Mouse (Mus musculus): ENCODE data around the gene Ctnnd1. TPM values are rescaled to one million over a fixed set of nuclear protein-coding genes. Genes with fewer than 3 reads are reported as not detected.
"Not testable (repeated sequence)": the region's sequence is repeated elsewhere in the genome, so short reads cannot be mapped to it uniquely, and the experiment has no call there.

Ctnnd1 gene
- polyA plus RNA-seq (2015; fragmentation: Nextera tagmentation; extraction: Ambion mirVana), result 10.8 and 16.7 TPM in 2 replicates

DNA sequence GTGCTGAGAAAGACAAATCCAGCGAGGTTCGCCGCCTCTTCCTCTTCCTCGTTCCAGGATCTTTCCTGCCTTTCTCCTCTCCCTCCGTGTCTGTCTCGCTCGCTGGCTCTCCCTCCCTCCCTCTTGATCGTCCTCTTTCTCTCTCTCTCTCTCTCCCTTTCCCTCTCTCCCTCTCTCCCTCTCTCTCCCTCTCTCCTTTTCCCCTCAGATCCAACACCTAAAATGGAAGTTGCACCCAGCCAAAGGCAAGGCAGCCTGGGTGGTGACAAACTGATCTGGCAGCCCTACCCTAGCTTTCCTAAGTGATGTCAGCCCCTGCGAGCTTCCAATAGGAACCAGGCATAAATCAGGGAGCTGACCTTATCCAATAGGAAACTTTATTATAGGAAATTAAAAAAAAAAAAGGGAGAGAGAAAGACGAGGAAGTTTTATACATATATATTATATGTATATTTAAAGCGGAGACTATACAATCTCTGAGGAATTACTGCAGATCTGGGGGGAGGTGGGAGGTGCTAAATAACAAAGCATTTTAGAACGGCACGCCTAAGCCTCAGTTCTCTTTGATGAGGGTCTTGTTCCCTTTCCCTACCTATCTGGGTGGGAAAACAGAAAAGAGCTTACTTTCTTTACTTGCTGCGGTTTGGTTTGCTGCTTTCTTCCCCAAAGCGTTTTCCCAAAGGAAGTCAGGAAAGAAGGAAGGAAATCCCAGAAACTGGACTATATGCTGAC, at the start of gene Ctnnd1:
TSS of gene Ctnnd1 (minus strand) at position 302 of the 732 bp plus-strand sequence.
- Histone ChIP-seq H3K9me3 (replicated peaks) (no peaks in the 10 kb centered on the region), H3K27me3 (no peaks in the 10 kb centered on the region), H3K4me3 (replicated peaks) (peak within 1 kb of the TSS; percentile 71), H3K4me1 (replicated peaks) (peaks cover 37% of the 10 kb centered on the region), H3K36me3 (no peaks in the 10 kb centered on the region), H3K4me2 (peak within 1 kb of the TSS; percentile 76), H3K27ac (peak within 1 kb of the TSS; percentile 85), H3K9ac (peak within 1 kb of the TSS; percentile 85)
- WGBS (ENCODE audit: insufficient replicate concordance), result 1% methylated on average over 15 of the region's 15 CpGs
- peak; percentile 70 for DNase-seq
- peak; percentile 88 for ATAC-seq (ENCODE audit: low read depth)

DNA sequence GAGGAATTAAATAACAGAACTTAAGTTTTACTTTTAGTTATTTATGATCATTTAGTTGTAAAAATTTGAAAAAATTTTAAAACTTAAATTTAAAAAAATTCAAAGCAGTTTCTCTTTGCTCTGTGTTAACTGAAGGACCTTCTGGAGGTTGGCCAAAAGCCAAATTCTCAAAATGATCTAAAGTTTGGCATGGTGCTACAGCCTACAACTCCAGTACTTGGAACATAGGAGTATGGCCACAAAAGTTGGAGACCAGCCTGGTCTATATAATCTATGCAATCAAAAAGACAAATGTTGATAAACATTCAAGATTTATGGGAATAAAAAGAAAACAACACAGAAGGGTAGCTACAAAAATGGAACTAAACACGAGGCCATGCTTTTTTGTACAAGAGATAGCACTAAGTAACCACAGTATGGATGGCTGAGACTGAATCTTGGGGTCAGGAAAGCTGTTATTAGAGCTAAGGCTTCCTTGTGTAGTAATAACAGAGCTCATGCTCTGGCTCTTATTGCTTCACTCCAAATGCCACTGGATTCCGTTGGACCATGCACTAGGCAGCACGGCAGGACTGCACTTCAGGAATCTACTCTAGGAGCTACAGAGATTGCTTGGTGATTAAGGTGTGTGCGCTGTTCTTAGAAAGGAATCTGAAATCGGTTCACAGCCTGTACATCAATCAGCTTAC, 44.6 kb upstream of the Ctnnd1 start:
- Histone ChIP-seq H3K9ac (no peak overlapping the region), H3K4me3 (replicated peaks) (no peak overlapping the region), H3K4me1 (replicated peaks) (no peaks in the 10 kb centered on the region), H3K27ac (no peak overlapping the region), H3K36me3 (peaks cover 84% of the 10 kb centered on the region), H3K4me2 (no peak overlapping the region), H3K9me3 (replicated peaks) (no peaks in the 10 kb centered on the region), H3K27me3 (no peaks in the 10 kb centered on the region)
- ATAC-seq (ENCODE audit: low read depth) (no peak), DNase-seq (no peak)
- 86% methylated on average over 5 of the region's 5 CpGs for WGBS (ENCODE audit: insufficient replicate concordance)

DNA sequence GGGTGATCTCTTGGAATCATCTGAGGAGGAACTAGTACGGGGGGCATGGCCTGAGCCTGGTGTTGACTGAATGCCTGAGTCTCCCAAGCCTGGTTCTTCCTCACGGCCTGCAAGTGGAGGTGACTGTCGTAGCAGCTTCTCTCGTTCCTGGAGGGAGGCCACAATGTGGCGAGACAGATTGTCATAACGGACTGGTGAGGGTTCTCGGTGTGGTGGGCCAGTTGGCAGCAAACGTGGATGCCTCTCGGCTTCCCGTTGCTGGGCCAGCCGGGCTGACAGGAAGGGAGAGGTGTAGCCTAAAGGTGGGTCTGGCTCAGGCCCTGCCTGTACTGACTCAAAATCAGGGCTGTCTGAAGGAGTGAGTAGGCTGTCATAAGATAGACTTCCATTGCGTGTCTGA, 39.5 kb upstream of the Ctnnd1 start:
- H3K4me1 ChIP-seq (replicated peaks), result peaks cover 13% of the 10 kb centered on the region
- no peaks in the 10 kb centered on the region for H3K9me3 ChIP-seq (replicated peaks)
- H3K4me3 ChIP-seq (replicated peaks), result no peak overlapping the region
- H3K27ac ChIP-seq, result no peak overlapping the region
- DNase-seq, result no peak
- ATAC-seq (ENCODE audit: low read depth), result no peak
- no peak overlapping the region for H3K4me2 ChIP-seq
- no peak overlapping the region for H3K9ac ChIP-seq
- peaks cover 94% of the 10 kb centered on the region for H3K36me3 ChIP-seq
- H3K27me3 ChIP-seq, result no peaks in the 10 kb centered on the region
- 86% methylated on average over 12 of the region's 12 CpGs for WGBS (ENCODE audit: insufficient replicate concordance)

DNA sequence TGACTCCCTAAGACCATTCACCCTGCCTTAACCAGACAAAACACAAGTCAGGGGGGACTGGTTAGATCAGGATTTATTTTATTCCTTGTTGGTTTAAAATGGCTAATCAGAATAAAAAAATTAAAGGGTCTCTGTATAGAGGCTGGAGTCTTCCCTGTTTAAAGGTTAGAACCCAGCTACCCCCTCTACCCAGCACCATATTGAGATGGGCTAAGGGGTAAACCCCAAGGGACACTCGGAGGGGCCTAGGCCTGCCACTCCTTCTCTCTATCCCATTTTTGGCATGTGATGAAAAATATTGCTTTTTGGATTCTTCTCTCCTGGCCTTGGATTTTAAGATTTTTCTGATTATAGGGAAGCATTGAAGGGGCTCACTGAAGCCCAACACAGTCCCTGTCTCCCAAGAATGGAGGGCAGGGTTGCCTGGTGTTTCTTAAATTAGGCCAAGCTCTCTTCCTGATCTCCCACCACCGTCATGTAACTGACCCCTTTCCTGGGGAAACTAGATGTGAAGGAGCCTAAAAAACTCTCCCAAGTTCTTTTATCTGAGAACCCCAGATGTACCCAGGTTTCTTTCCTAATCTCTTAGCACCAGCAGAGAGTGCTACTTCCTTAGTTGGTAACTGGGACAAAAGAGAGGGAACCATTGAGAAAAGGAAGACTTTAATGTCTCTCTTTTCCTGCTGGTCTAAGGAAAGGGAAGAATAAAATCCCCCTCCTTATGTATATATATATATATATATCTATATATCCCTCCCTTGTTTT, 37.7 kb upstream of the Ctnnd1 start:
- H3K27me3 ChIP-seq, result no peaks in the 10 kb centered on the region
- H3K4me3 ChIP-seq (replicated peaks), result no peak overlapping the region
- no peak overlapping the region for H3K4me2 ChIP-seq
- H3K9me3 ChIP-seq (replicated peaks), result no peaks in the 10 kb centered on the region
- peaks cover 25% of the 10 kb centered on the region for H3K4me1 ChIP-seq (replicated peaks)
- no peak overlapping the region for H3K9ac ChIP-seq
- WGBS (ENCODE audit: insufficient replicate concordance), result 57% methylated on average over 2 of the region's 2 CpGs
- 0 out of 2 replicates have a peak overlapping the region, but pooled peaks have one; percentile 30 for H3K27ac ChIP-seq
- peaks cover 93% of the 10 kb centered on the region for H3K36me3 ChIP-seq
- DNase-seq, result no peak
- peak; percentile 44 for ATAC-seq (ENCODE audit: low read depth)

DNA sequence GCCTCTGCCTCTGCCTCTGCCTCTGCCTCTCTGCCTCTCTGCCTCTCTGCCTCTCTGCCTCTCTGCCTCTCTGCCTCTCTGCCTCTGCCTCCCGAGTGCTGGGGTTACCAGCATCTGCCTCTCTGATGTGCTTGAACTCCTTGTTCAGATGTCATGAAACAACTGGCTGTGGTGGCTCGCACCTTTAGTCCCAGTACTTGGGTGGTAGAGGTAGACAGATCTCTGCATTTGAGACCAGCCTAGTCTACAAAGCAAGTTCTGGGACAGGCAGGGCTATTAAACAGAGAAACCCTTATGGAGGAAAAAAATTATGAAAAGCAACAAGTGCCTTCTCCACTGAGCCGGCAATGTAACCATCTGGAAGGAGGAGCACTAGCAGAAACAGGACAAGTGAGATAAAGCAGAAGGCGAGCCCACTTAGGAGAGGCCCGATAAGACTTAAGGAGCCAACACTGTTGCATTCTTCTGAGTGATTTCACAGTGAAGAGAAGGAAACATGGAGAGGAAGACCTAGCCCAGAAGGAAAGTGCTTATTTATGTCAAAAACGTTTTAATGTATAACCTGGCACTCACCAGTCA, 32.1 kb upstream of the Ctnnd1 start:
- H3K9me3 ChIP-seq (replicated peaks), result no peaks in the 10 kb centered on the region
- H3K27me3 ChIP-seq, result no peaks in the 10 kb centered on the region
- DNase-seq, result peak; percentile 68
- H3K27ac ChIP-seq, result peak overlapping the region; percentile 99
- H3K4me1 ChIP-seq (replicated peaks), result peaks cover 41% of the 10 kb centered on the region
- peak overlapping the region; percentile 45 for H3K4me3 ChIP-seq (replicated peaks)
- peak overlapping the region; percentile 69 for H3K4me2 ChIP-seq
- peak; percentile 62 for ATAC-seq (ENCODE audit: low read depth)
- H3K9ac ChIP-seq, result peak overlapping the region; percentile 73
- peaks cover 50% of the 10 kb centered on the region for H3K36me3 ChIP-seq
- 19% methylated on average over 6 of the region's 6 CpGs for WGBS (ENCODE audit: insufficient replicate concordance)

DNA sequence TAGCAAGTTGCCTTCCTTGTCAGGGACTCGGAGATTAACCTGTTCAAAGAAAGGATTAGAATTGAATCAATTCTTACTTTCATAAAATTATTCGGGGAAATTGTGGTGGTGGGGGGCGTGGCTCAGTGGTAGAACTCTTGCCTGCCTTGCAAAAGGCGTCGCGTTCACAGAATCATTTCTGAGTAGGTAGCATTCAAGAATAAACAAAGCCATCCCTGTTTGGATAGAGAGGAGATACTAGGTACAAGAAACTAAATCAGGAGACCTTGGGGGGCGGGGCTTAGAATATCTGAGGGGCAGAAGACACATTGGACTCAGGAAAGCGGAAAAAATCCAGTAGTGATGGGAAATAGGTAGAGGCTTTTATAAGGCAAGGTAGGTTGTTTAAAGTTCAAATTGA, 28.5 kb upstream of the Ctnnd1 start, which contains the start of gene Tmx2:
TSS of gene Tmx2 (minus strand) at position 125 of the 400 bp plus-strand sequence.
- Histone ChIP-seq H3K9ac (peak within 1 kb of the TSS; percentile 87), H3K4me3 (replicated peaks) (peak within 1 kb of the TSS; percentile 83), H3K4me1 (replicated peaks) (peaks cover 52% of the 10 kb centered on the region), H3K36me3 (peaks cover 33% of the 10 kb centered on the region), H3K27me3 (no peaks in the 10 kb centered on the region), H3K9me3 (replicated peaks) (no peaks in the 10 kb centered on the region), H3K27ac (peak within 1 kb of the TSS; percentile 84), H3K4me2 (peak within 1 kb of the TSS; percentile 73)
- DNase-seq, result no peak
- ATAC-seq (ENCODE audit: low read depth), result no peak
- WGBS (ENCODE audit: insufficient replicate concordance), result 9% methylated on average over 8 of the region's 8 CpGs

DNA sequence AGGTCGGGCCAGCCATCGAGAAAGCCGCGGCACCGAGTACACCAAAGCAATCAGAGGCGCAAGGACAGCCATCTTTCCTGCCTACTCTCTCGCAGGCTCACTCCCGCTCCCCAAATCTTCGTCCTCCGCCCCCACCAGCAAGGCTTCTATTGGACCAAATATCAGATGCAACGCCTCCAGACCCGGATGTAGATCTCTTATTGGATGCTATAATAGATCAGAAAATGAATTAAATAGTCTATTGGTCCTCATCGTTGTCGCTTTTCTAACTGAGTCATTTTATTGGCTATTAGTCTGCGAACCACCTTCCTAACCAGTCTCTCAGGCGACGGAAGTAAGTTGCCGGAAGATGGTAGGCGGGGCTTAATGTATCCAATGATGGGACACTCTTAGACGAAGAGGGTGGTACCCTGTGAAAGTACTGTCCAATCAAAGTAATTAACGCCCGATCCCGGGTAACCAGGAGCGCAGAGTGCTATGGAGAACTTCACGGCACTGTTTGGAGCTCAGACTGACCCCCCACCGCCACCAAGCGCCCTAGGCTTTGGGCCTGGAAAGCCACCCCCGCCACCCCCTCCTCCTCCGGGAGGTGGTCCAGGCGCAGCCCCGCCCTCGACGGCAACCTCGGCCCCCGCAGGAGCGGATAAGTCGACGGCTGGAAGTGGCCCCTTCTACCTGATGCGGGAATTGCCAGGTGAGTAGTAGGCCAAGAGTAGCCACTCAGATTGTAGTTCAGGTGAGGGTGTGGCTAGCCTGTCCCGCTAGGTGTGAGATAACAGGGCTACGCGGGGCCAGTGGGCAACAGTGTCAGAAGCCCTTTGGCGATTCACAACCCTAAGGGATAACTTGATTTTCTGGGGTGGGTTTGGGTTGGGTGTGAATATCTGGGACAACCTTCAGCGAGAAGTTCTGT, 27.7 kb upstream of the Ctnnd1 start, which contains the start of the genes Gm28635 and Med19:
TSS of gene Gm28635 (minus strand) at position 74 of the 913 bp plus-strand sequence.
TSS of gene Med19 (plus strand) at position 435 of the 913 bp plus-strand sequence.
- DNase-seq (peak; percentile 93), ATAC-seq (ENCODE audit: low read depth) (peak; percentile 95)
- under 1% methylated on average over 44 of the region's 44 CpGs for WGBS (ENCODE audit: insufficient replicate concordance)
- Histone ChIP-seq H3K27me3 (no peaks in the 10 kb centered on the region), H3K9me3 (replicated peaks) (no peaks in the 10 kb centered on the region), H3K27ac (peak within 1 kb of the TSS; percentile 84), H3K4me1 (replicated peaks) (peaks cover 45% of the 10 kb centered on the region), H3K36me3 (peaks cover 37% of the 10 kb centered on the region), H3K4me3 (replicated peaks) (peak within 1 kb of the TSS; percentile 83), H3K9ac (peak within 1 kb of the TSS; percentile 87), H3K4me2 (peak within 1 kb of the TSS; percentile 76)

DNA sequence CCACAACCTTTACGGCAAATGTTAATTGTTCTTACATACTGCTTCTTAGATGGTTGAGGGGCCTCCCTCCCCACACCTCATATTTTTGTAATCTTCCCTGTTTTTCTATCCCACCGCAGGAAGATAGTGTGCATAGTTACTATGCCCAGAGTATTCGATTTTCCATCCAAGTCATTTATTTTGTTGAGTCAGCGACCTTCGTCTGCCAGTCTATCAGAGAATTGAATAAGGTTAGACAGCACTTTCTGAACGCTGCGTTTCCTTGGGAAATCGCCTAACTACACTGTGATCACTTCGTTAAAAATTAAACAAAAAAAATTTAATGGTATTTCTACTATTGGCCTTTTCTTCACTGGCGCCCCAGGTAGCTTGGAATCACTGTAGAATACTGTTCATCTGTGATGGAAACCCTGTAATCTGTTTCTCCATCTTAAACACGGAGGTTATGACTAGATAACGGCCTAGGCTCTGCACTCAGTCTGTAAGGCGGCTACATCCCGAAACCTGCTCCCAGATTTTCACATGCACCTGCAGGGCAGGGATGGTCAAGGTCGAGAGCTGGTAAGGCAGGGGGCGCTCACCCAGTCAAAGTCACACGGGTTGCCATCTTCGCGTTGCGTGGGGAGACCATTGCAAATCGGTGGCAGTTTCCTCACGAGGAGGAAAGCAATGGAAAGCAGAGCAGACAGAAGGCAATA, 26.9 kb upstream of the Ctnnd1 start:
- Histone ChIP-seq H3K9me3 (replicated peaks) (no peaks in the 10 kb centered on the region), H3K4me2 (peak overlapping the region; percentile 76), H3K27ac (peak overlapping the region; percentile 71), H3K27me3 (no peaks in the 10 kb centered on the region), H3K9ac (peak overlapping the region; percentile 77), H3K4me3 (replicated peaks) (peak overlapping the region; percentile 71), H3K4me1 (replicated peaks) (peaks cover 42% of the 10 kb centered on the region), H3K36me3 (peaks cover 45% of the 10 kb centered on the region)
- DNase-seq (no peak), ATAC-seq (ENCODE audit: low read depth) (peak; percentile 43)
- 8% methylated on average over 22 of the region's 22 CpGs for WGBS (ENCODE audit: insufficient replicate concordance)

DNA sequence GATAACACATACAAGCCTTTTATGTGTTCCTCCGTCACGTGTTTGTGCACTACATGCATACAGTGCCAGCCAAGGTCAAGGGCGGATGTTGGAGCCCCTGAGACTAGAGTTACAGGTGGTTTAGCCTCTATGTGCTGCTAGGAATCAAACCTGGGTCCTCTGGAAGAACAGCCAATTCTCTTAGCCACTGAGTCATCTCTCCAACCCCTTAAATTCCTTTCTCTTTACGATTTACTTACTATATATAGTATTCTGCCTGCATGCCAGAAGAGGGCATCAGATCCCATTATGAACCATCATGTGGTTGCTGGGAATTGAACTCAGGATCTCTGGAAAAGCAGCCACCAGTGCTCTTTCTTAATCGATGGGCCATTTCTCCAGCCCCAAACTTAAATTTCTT, 21.0 kb upstream of the Ctnnd1 start:
- not testable (repeated sequence) for H3K9me3 ChIP-seq (replicated peaks); H3K9ac ChIP-seq; DNase-seq; H3K4me3 ChIP-seq (replicated peaks); H3K27me3 ChIP-seq; ATAC-seq (ENCODE audit: low read depth)
- Histone ChIP-seq H3K27ac (peak overlapping the region; percentile 88; the same call in 1 of the 2 replicates), H3K4me2 (peak overlapping the region; percentile 95), H3K36me3 (peaks cover 46% of the 10 kb centered on the region), H3K4me1 (replicated peaks) (peaks cover 30% of the 10 kb centered on the region)
- 73% methylated on average over 4 of the region's 5 CpGs for WGBS (ENCODE audit: insufficient replicate concordance)
